Mouse (Mus musculus) hindlimb bud, embryonic 11.5 days (tissue): Measurements from ENCODE around the gene Dmrt2.

ENCODE experiments used
- DNase-seq: peaks from one replicate; pipeline ENCODE4 v3.0.0-alpha.2; 2012; ENCODE audit warnings: low read depth, low spot score; ENCODE audit errors: extremely low spot score

Dmrt2 gene

GRCm38 (mm10) chr19:25675866-25676440 lies 3.7 kb downstream of the Dmrt2 start:
- DNase-seq = no peak

GRCm38 (mm10) chr19:25698850-25699249 lies 26.6 kb downstream of the Dmrt2 start:
- no peak for DNase-seq

GRCm38 (mm10) chr19:25713382-25713781 lies 41.2 kb downstream of the Dmrt2 start:
- DNase-seq = no peak

GRCm38 (mm10) chr19:25714927-25715326 lies 42.7 kb downstream of the Dmrt2 start:
- DNase-seq = no peak

GRCm38 (mm10) chr19:25722616-25723015 lies 50.4 kb downstream of the Dmrt2 start:
- DNase-seq = no peak
